Comparison of ENCODE assay signal across 8 mouse cellular contexts in the genomic region with DNA sequence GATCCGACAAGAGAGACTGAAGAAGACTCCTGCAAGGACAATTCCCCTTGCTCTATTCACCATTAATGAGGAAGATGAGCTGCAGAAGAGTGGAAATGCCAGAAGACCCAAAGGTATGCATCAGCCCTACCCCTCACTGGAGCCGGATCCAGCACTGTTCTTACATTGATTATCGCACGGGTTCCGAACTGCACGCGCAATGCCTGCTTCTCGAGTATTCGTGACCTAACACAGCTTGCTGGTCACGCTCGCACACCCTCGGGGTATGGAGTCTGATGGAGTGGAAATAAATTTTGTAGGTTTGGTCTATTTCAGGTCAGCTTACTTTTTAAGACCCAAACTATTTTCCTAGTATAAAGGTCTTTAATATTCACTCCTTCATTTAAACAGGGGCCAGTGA. TPM values are rescaled to one million over a fixed set of nuclear protein-coding genes. Genes with fewer than 3 reads are reported as not detected.
DNase-seq lines count a peak whose midpoint lies in the region; ATAC-seq lines count a peak whose summit lies in the region.
"Had no signal": no experiment of that assay in that cellular context is flagged by ENCODE, and none has a peak within 500 bp of the region (broad histone marks: within the 10 kb centered on the region; RNA-seq: fewer than 3 reads in every experiment).

No protein-coding gene starts in this region.

- H3K9ac ChIP-seq in hindbrain, embryonic 12.5 days = no peak overlapping the region
- H3K9ac ChIP-seq: heart, embryonic 13.5 days had no signal

- H3K36me3 ChIP-seq in hindbrain, embryonic 12.5 days = no peaks in the 10 kb centered on the region
- H3K36me3 ChIP-seq: heart, embryonic 13.5 days had no signal

- peak overlapping the region; percentile 27 for H3K4me3 ChIP-seq in hindbrain, embryonic 12.5 days

- H3K9me3 ChIP-seq in hindbrain, embryonic 12.5 days (replicated peaks) = no peaks in the 10 kb centered on the region
- H3K9me3 ChIP-seq: heart, embryonic 13.5 days had no signal

- 58% methylated on average over 12 of the region's 12 CpGs for WGBS in hindbrain, embryonic 12.5 days

- 0 out of 2 replicates have a peak overlapping the region, but pooled peaks have one; percentile 55 for H3K27ac ChIP-seq in hindbrain, embryonic 12.5 days
- H3K27ac ChIP-seq: heart, embryonic 13.5 days had no signal

- H3K27me3 ChIP-seq in hindbrain, embryonic 12.5 days = no peaks in the 10 kb centered on the region; the same call in none of the 2 replicates

- H3K4me1 ChIP-seq in hindbrain, embryonic 12.5 days = peaks cover 21% of the 10 kb centered on the region

- peak; percentile 45 for DNase-seq in right cerebral cortex, postnatal 25 days
- DNase-seq in right cerebral cortex, adult 2 months (ENCODE audit: low spot score in 2 of 2) = no peak
- DNase-seq in kidney, postnatal 4 days = peak; percentile 64 to 77
- no peak for DNase-seq in natural killer cell, adult 2 months (ENCODE audit: low spot score in 2 of 2)
- no peak for DNase-seq in yolk sac, embryonic 10.5 days (ENCODE audit: low spot score)

- peak; percentile 18; the same call in 1 of the 2 replicates for ATAC-seq in hindbrain, embryonic 12.5 days (ENCODE audit: low FRiP score)
- no peak for ATAC-seq in megakaryocyte, adult 5-6 weeks (ENCODE audit: poor library complexity, severe bottlenecking)

- peak overlapping the region; percentile 64 for H3K4me2 ChIP-seq in hindbrain, embryonic 12.5 days (replicated peaks)

RNA-seq across cellular contexts. Expression of a gene that starts 22.9 kb away (rescaled TPM):
- polyA plus RNA-seq in hindbrain, embryonic 12.5 days (2016; fragmentation: Nextera tagmentation; extraction: Ambion mirVana) = 10.5 and 12.3 TPM in 2 replicates
- 2.3 and 2.7 TPM in 2 replicates for total RNA-seq in megakaryocyte, adult 5-6 weeks (2015)
- 3.1 and 3.8 TPM in 2 replicates for total RNA-seq in megakaryocyte, adult 5-6 weeks (2017)

Comparison
In these comparisons a context has a peak if more than half of its experiments do, and no peak if none do; other contexts are left out.
1. DNase-seq: peak in right cerebral cortex, postnatal 25 days (single experiment) and kidney, postnatal 4 days (2 of 2); none in right cerebral cortex, adult 2 months (0 of 2), natural killer cell, adult 2 months (0 of 2) and yolk sac, embryonic 10.5 days (single experiment).